Mouse (Mus musculus) stomach, postnatal 0 days (tissue): Measurements from ENCODE around the gene Jaml.

Experiments used
- CTCF ChIP-seq: IDR thresholded peaks from 2 replicates; pipeline ENCODE4 v1.5.1; 2016; ENCODE audit warnings: antibody characterized with exemption, low read depth, mild to moderate bottlenecking, moderate library complexity
- EP300 ChIP-seq: optimal IDR thresholded peaks from 2 replicates; pipeline ENCODE3; 2016; ENCODE audit warnings: antibody characterized with exemption

GRCm38 (mm10) chr9:45092641-45093040 lies 13.7 kb downstream of the Jaml start:
- TF ChIP-seq EP300, result no peak
- TF ChIP-seq CTCF, result no peak
